Mouse (Mus musculus): Measurements from ENCODE around the gene Itpr1.

DNA sequence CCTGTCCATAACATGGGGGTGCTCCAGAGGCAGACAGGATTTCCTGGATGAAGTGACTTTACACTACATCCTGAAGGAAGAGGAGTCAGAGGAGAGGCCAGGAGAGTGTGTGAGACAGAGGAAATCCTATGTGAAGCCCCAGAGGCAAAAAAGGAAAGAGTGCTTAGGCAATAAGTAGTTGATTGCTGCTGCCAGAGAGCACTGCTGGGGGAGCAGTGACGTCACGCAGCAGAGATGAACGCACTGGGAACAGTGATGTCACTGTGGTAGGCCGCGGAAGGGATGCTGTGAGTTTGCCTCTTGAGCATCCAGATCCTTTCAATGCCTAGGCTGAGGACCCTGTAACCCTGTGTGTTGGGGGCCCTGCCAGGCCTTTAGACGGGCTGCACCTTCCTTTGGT is 264.7 kb downstream of the Itpr1 start:
- TF ChIP-seq EP300 (optimal IDR thresholded peaks at IDR 0.05) (no peak), CTCF (IDR thresholded peaks at IDR 0.05; ENCODE audit: low read depth) (no peak)
